Mouse (Mus musculus) regulatory T cell (primary cell): ENCODE data around the gene Shisa6.

Source experiments
- in situ Hi-C: fragments of 300-600 bp; cut with MboI, MseI; formaldehyde crosslinking; loops from one replicate; pipeline ENCODE4 v1.15.1; 2025; ENCODE audit warnings: high pct_unique_total_duplicates

Gene Shisa6

GRCm38 (mm10) chr11:66236557-66236956, 289.2 kb downstream of the Shisa6 start:
- in situ Hi-C loops, result no loop called here

- in situ Hi-C loops, result no loop called here
Observed at GRCm38 (mm10) chr11:66232891-66233290, 292.9 kb downstream of the Shisa6 start.

- in situ Hi-C loops, result no loop called here
Observed at GRCm38 (mm10) chr11:66222133-66222532, 303.6 kb downstream of the Shisa6 start.

GRCm38 (mm10) chr11:66218469-66218868, 307.3 kb downstream of the Shisa6 start:
- in situ Hi-C loops, result no loop called here

GRCm38 (mm10) chr11:66188627-66189287, 337.0 kb downstream of the Shisa6 start:
- in situ Hi-C loops, result no loop called here

GRCm38 (mm10) chr11:66188146-66188545, 337.6 kb downstream of the Shisa6 start:
- in situ Hi-C loops, result no loop called here

GRCm38 (mm10) chr11:66177781-66178180, 348.0 kb downstream of the Shisa6 start:
- in situ Hi-C loops, result no loop called here

- in situ Hi-C loops, result no loop called here
Observed at GRCm38 (mm10) chr11:66167801-66168651, 357.7 kb downstream of the Shisa6 start, which contains the start of gene Dnah9. Gene Dnah9, minus strand, starts transcription at chr11:66168551.

- in situ Hi-C loops, result no loop called here
Observed at GRCm38 (mm10) chr11:66164022-66164421, 361.7 kb downstream of the Shisa6 start.
